Mouse (Mus musculus): ENCODE measurements around the gene Galntl6. TPM values are rescaled to one million over a fixed set of nuclear protein-coding genes. Genes with fewer than 3 reads are reported as not detected.
"Not testable (repeated sequence)": the region's sequence is repeated elsewhere in the genome, so short reads cannot be mapped to it uniquely, and the experiment has no call there.

Gene Galntl6
- polyA plus RNA-seq, 1 experiment from 2014 or later: 15.9 TPM

GRCm38 (mm10) chr8:57765726-57766351, 1146.6 kb downstream of the Galntl6 start:
- Histone ChIP-seq H3K9ac (replicated peaks; ENCODE audit: low read depth, low read length) (no peak overlapping the region; the same call in 1 of the 2 replicates), H3K36me3 (ENCODE audit: control insufficient read depth, insufficient read depth) (no peaks in the 10 kb centered on the region), H3K9me3 (ENCODE audit: control insufficient read depth, low read length) (no peaks in the 10 kb centered on the region), H3K4me2 (ENCODE audit: low read length) (peak overlapping the region; percentile 42), H3K27me3 (replicated peaks; ENCODE audit: control insufficient read depth, insufficient read depth, low read length) (no peaks in the 10 kb centered on the region), H3K27ac (ENCODE audit: low read length) (no peak overlapping the region), H3K4me1 (replicated peaks; ENCODE audit: control insufficient read depth, insufficient read depth, low read length) (peaks cover 8% of the 10 kb centered on the region; the same call in 1 of the 2 replicates), H3K4me3 (replicated peaks; ENCODE audit: low read length) (peak overlapping the region; percentile 13)
- peak; percentile 59 for ATAC-seq
- 12% methylated on average over 13 of the region's 13 CpGs for WGBS

DNA sequence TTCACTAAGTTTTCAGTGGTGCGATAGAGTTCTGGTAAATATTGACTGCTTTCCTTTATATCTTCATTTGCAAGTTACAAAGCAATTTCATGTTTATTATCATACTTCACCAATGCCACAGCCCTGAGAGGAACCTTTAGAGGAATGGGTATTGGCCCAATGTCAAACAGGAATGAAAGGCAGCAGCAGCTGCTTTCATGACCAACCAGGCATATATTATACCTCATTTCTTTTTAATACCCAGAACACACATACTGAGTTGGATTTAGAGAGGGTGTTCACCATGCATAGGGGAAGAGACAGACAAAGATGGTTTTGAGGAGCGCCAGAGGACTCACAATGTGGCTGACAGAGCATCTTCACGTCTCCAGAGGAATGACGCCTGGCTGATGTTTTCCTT, 1147.2 kb downstream of the Galntl6 start:
- Histone ChIP-seq H3K27me3 (replicated peaks; ENCODE audit: control insufficient read depth, insufficient read depth, low read length) (no peaks in the 10 kb centered on the region), H3K36me3 (ENCODE audit: control insufficient read depth, insufficient read depth) (no peaks in the 10 kb centered on the region), H3K9ac (replicated peaks; ENCODE audit: low read depth, low read length) (no peak overlapping the region), H3K4me1 (replicated peaks; ENCODE audit: control insufficient read depth, insufficient read depth, low read length) (peaks cover 8% of the 10 kb centered on the region; the same call in 1 of the 2 replicates), H3K4me2 (ENCODE audit: low read length) (no peak overlapping the region), H3K9me3 (ENCODE audit: control insufficient read depth, low read length) (no peaks in the 10 kb centered on the region), H3K27ac (ENCODE audit: low read length) (no peak overlapping the region), H3K4me3 (replicated peaks; ENCODE audit: low read length) (no peak overlapping the region)
- 40% methylated on average over 4 of the region's 4 CpGs for WGBS
- ATAC-seq: peak; percentile 36; the same call in 1 of the 2 replicates

DNA sequence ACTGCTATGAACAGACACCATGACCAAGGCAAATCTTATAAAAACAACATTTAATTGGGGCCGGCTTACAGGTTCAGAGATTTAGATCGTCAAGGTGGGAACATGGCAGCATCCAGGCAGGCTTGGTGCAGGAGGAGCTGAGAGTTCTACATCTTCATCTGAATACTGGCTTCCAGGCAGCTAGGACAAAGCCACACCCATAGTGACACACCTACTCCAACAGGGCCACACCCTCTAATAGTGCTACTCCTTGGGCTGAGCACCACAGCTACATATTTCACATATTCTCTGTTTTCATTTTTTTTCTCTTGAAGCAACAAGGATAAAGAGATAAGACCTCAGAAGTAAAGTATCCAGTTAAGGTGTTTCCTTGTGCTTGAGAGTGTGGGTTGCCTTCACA, 1149.8 kb downstream of the Galntl6 start:
- ATAC-seq; H3K4me2 ChIP-seq (ENCODE audit: low read length); H3K4me1 ChIP-seq (replicated peaks; ENCODE audit: control insufficient read depth, insufficient read depth, low read length); H3K27ac ChIP-seq (ENCODE audit: low read length); H3K4me3 ChIP-seq (replicated peaks; ENCODE audit: low read length); H3K27me3 ChIP-seq (replicated peaks; ENCODE audit: control insufficient read depth, insufficient read depth, low read length); H3K9ac ChIP-seq (replicated peaks; ENCODE audit: low read depth, low read length); H3K9me3 ChIP-seq (ENCODE audit: control insufficient read depth, low read length); H3K36me3 ChIP-seq (ENCODE audit: control insufficient read depth, insufficient read depth): not testable (repeated sequence)
- 79% methylated on average over 2 of the region's 2 CpGs for WGBS

DNA sequence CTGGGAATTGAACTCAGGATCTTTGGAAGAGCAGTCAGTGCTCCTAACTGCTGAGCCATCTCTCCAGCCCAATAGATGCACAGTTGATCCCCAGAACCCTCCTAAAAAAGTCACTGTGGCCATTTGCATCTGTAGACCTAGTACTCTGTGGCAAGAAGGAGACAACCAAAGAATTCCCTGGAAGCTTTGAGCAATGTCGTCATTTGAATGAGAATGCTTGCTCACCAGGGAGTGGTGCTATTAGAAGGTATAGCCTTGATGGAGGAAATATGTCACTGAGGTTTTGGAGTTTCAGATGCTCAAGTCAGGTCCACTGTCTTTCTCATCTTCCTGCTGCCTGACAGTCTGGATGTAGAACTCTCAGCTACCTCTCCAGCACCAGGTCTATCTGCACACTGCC, 1151.5 kb downstream of the Galntl6 start:
- no peak for ATAC-seq
- WGBS: 61% methylated on average over 1 of the region's 1 CpGs
- no peak overlapping the region for H3K4me3 ChIP-seq (replicated peaks; ENCODE audit: low read length)
- H3K4me2 ChIP-seq (ENCODE audit: low read length): no peak overlapping the region
- no peaks in the 10 kb centered on the region for H3K27me3 ChIP-seq (replicated peaks; ENCODE audit: control insufficient read depth, insufficient read depth, low read length)
- no peak overlapping the region for H3K27ac ChIP-seq (ENCODE audit: low read length)
- peaks cover 3% of the 10 kb centered on the region; the same call in 1 of the 2 replicates for H3K4me1 ChIP-seq (replicated peaks; ENCODE audit: control insufficient read depth, insufficient read depth, low read length)
- H3K9me3 ChIP-seq (ENCODE audit: control insufficient read depth, low read length): no peaks in the 10 kb centered on the region
- no peaks in the 10 kb centered on the region for H3K36me3 ChIP-seq (ENCODE audit: control insufficient read depth, insufficient read depth)
- H3K9ac ChIP-seq (replicated peaks; ENCODE audit: low read depth, low read length): no peak overlapping the region

- H3K36me3 ChIP-seq (ENCODE audit: control insufficient read depth, insufficient read depth): no peaks in the 10 kb centered on the region
- no peak for ATAC-seq
- no peak overlapping the region for H3K27ac ChIP-seq (ENCODE audit: low read length)
- H3K4me3 ChIP-seq (replicated peaks; ENCODE audit: low read length): no peak overlapping the region
- no peak overlapping the region for H3K9ac ChIP-seq (replicated peaks; ENCODE audit: low read depth, low read length)
- no peaks in the 10 kb centered on the region for H3K27me3 ChIP-seq (replicated peaks; ENCODE audit: control insufficient read depth, insufficient read depth, low read length)
- H3K4me1 ChIP-seq (replicated peaks; ENCODE audit: control insufficient read depth, insufficient read depth, low read length): no peaks in the 10 kb centered on the region; the same call in 1 of the 2 replicates
- H3K4me2 ChIP-seq (ENCODE audit: low read length): no peak overlapping the region
- H3K9me3 ChIP-seq (ENCODE audit: control insufficient read depth, low read length): no peaks in the 10 kb centered on the region
These were observed 1153.6 kb downstream of the Galntl6 start for GRCm38 (mm10) chr8:57758857-57759256.

GRCm38 (mm10) chr8:57757476-57757875, 1155.0 kb downstream of the Galntl6 start:
- Histone ChIP-seq H3K9me3 (ENCODE audit: control insufficient read depth, low read length) (no peaks in the 10 kb centered on the region), H3K4me2 (ENCODE audit: low read length) (no peak overlapping the region), H3K27ac (ENCODE audit: low read length) (no peak overlapping the region), H3K4me3 (replicated peaks; ENCODE audit: low read length) (no peak overlapping the region), H3K27me3 (replicated peaks; ENCODE audit: control insufficient read depth, insufficient read depth, low read length) (no peaks in the 10 kb centered on the region), H3K36me3 (ENCODE audit: control insufficient read depth, insufficient read depth) (no peaks in the 10 kb centered on the region), H3K9ac (replicated peaks; ENCODE audit: low read depth, low read length) (no peak overlapping the region), H3K4me1 (replicated peaks; ENCODE audit: control insufficient read depth, insufficient read depth, low read length) (no peaks in the 10 kb centered on the region; the same call in 1 of the 2 replicates)
- no peak for ATAC-seq

DNA sequence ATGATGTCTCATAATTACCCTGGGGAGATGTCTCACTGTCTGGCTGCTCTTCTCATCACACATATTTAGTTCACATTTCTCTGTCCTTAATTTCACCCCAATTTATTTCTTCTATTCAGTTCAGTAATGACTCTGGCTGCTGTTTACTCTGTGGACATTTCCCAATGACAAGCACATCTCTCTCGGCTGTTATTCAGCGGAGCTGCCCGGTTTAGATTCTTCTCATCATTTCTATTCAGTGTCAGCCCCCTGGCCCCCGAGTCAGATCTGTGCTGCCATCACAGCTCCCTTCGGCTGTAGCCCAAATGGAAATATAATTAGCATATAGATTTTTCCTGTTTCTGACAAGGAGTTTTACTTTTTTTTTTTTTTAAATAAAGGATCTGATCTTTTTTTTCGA, 1158.4 kb downstream of the Galntl6 start:
- H3K4me3 ChIP-seq (replicated peaks; ENCODE audit: low read length): no peak overlapping the region
- WGBS: 17% methylated on average over 6 of the region's 6 CpGs
- no peak overlapping the region for H3K27ac ChIP-seq (ENCODE audit: low read length)
- peak overlapping the region; percentile 11 for H3K4me2 ChIP-seq (ENCODE audit: low read length)
- ATAC-seq: no peak; the same call in 1 of the 2 replicates
- no peaks in the 10 kb centered on the region for H3K36me3 ChIP-seq (ENCODE audit: control insufficient read depth, insufficient read depth)
- no peak overlapping the region for H3K9ac ChIP-seq (replicated peaks; ENCODE audit: low read depth, low read length)
- no peaks in the 10 kb centered on the region for H3K9me3 ChIP-seq (ENCODE audit: control insufficient read depth, low read length)
- H3K27me3 ChIP-seq (replicated peaks; ENCODE audit: control insufficient read depth, insufficient read depth, low read length): no peaks in the 10 kb centered on the region
- H3K4me1 ChIP-seq (replicated peaks; ENCODE audit: control insufficient read depth, insufficient read depth, low read length): no peaks in the 10 kb centered on the region; the same call in 1 of the 2 replicates

GRCm38 (mm10) chr8:57743636-57744035, 1168.8 kb downstream of the Galntl6 start:
- Histone ChIP-seq H3K4me1 (replicated peaks; ENCODE audit: control insufficient read depth, insufficient read depth, low read length) (no peaks in the 10 kb centered on the region), H3K9me3 (ENCODE audit: control insufficient read depth, low read length) (no peaks in the 10 kb centered on the region), H3K27ac (ENCODE audit: low read length) (no peak overlapping the region), H3K4me2 (ENCODE audit: low read length) (no peak overlapping the region), H3K4me3 (replicated peaks; ENCODE audit: low read length) (no peak overlapping the region), H3K27me3 (replicated peaks; ENCODE audit: control insufficient read depth, insufficient read depth, low read length) (no peaks in the 10 kb centered on the region), H3K36me3 (ENCODE audit: control insufficient read depth, insufficient read depth) (no peaks in the 10 kb centered on the region), H3K9ac (replicated peaks; ENCODE audit: low read depth, low read length) (no peak overlapping the region)
- 93% methylated on average over 12 of the region's 12 CpGs for WGBS
- no peak for ATAC-seq

DNA sequence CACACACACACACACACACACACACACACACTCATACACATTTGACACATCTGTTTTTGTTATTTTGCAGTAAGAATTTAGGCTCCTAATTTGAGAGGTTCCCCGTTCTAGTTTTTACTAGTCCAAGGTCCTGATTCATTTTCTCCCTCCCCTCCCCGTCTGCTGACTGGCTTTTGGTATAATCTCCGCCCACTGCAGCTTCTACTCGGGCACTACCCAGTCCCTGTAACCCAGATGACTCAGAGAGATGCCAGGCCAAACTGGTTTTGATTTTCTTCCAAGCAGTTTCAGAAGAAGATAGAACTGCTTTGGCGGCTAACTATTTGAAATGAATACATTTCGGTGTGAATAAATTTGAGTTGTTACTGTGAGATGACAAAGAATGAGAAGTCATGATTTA, 1170.5 kb downstream of the Galntl6 start:
- Histone ChIP-seq H3K4me1 (replicated peaks; ENCODE audit: control insufficient read depth, insufficient read depth, low read length) (no peaks in the 10 kb centered on the region), H3K4me3 (replicated peaks; ENCODE audit: low read length) (no peak overlapping the region), H3K27me3 (replicated peaks; ENCODE audit: control insufficient read depth, insufficient read depth, low read length) (no peaks in the 10 kb centered on the region), H3K9me3 (ENCODE audit: control insufficient read depth, low read length) (no peaks in the 10 kb centered on the region), H3K4me2 (ENCODE audit: low read length) (no peak overlapping the region), H3K27ac (ENCODE audit: low read length) (no peak overlapping the region), H3K9ac (replicated peaks; ENCODE audit: low read depth, low read length) (no peak overlapping the region), H3K36me3 (ENCODE audit: control insufficient read depth, insufficient read depth) (no peaks in the 10 kb centered on the region)
- WGBS: 50% methylated on average over 6 of the region's 6 CpGs
- ATAC-seq: no peak

DNA sequence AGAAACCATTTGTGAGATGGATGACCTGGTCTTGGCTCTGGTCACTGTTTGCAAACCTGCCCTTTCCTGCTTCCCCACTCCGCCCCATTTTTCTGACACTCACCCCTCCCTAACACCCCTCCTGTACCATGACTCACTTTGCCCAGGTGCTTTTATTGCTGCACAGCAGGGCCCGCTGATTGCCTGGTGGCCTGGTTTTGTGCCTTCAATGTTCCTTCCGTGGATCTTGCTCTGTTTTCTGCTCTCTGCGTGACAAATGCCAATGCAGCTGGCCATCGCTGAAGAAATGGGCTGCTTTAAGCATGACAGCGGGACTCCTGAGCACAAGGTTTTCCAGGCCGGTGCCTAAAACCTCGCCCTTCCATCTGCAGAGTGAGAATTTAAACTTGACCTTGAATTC, 1171.1 kb downstream of the Galntl6 start:
- Histone ChIP-seq H3K4me3 (replicated peaks; ENCODE audit: low read length) (no peak overlapping the region), H3K27me3 (replicated peaks; ENCODE audit: control insufficient read depth, insufficient read depth, low read length) (no peaks in the 10 kb centered on the region), H3K4me1 (replicated peaks; ENCODE audit: control insufficient read depth, insufficient read depth, low read length) (no peaks in the 10 kb centered on the region), H3K27ac (ENCODE audit: low read length) (no peak overlapping the region), H3K4me2 (ENCODE audit: low read length) (no peak overlapping the region), H3K36me3 (ENCODE audit: control insufficient read depth, insufficient read depth) (no peaks in the 10 kb centered on the region), H3K9ac (replicated peaks; ENCODE audit: low read depth, low read length) (no peak overlapping the region), H3K9me3 (ENCODE audit: control insufficient read depth, low read length) (no peaks in the 10 kb centered on the region)
- no peak for ATAC-seq
- WGBS: 69% methylated on average over 8 of the region's 8 CpGs
